Mouse (Mus musculus): ENCODE data around the gene Gm13698. TPM values are rescaled to one million over a fixed set of nuclear protein-coding genes. Genes with fewer than 3 reads are reported as not detected.
"Not testable (repeated sequence)": the region's sequence is repeated elsewhere in the genome, so short reads cannot be mapped to it uniquely, and the experiment has no call there.

Gm13698 gene
- not detected for polyA plus RNA-seq (2017; shearing (Covaris generic))

DNA sequence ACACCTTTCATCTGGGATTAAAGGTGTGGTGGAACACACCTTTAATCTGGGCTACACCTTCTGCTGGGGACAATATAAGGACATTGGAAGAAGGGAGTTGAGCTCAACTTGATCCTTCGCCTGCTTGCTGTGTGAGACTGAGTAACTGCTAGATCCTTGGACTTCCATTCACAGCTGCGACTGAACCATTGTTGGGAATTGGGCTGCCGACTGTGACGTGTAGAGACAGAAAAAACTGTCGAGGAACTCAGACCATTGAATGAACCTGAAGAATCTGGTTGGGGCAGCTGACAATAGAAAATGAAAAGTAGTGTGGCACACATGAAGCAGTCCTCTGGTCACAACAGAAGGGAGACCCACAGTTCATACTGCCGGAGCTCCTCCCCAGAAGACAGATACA, at the start of gene Gm13698:
Gene Gm13698, plus strand, starts transcription at position 301 of the 400 bp plus-strand sequence.
- ATAC-seq = not testable (repeated sequence)

DNA sequence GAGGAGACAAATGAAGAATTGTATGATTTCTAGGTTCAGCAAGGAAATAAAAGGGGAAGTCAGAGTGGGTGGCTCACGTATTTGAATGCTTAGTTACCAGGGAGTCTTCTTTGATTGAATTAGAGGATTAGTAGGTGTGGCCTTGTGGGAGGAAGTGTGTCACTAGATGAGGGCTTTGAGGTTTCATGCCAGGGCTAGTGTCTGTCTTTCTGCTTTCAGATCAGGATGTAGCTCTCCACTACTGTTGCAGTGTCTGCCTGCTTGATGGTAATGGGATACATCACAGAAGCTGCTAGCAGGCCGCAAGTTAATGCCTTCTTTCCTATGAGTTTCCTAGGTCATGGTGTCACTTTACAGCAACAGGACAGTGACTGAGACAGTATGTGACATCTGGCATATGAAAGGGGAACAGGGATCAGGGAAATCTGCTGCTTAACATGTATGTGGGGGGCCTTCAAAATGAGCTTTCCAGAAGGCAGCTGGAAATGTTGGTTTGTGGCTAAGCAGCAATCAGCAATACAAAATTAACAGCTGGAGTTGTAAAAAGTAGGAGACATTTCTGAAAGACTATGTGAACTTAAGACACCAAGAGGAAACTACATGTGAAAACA, 25.9 kb upstream of the Gm13698 start:
- ATAC-seq = peak; percentile 90

- ATAC-seq = peak; percentile 70
Observed at GRCm38 (mm10) chr2:83940931-83941361, 14.5 kb upstream of the Gm13698 start, which contains the start of gene Zswim2. Gene Zswim2 (minus strand): TSS chr2:83941228.

- ATAC-seq = peak; percentile 50
Observed at GRCm38 (mm10) chr2:83941378-83941777, 14.1 kb upstream of the Gm13698 start.

- ATAC-seq = no peak
Observed at GRCm38 (mm10) chr2:83941792-83942191, 13.7 kb upstream of the Gm13698 start.

DNA sequence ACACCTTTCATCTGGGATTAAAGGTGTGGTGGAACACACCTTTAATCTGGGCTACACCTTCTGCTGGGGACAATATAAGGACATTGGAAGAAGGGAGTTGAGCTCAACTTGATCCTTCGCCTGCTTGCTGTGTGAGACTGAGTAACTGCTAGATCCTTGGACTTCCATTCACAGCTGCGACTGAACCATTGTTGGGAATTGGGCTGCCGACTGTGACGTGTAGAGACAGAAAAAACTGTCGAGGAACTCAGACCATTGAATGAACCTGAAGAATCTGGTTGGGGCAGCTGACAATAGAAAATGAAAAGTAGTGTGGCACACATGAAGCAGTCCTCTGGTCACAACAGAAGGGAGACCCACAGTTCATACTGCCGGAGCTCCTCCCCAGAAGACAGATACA, 5.7 kb downstream of the Gm13698 start, which contains the start of gene Gm13693:
Gene Gm13693, plus strand, starts transcription at position 301 of the 400 bp plus-strand sequence.
- ATAC-seq = not testable (repeated sequence)

DNA sequence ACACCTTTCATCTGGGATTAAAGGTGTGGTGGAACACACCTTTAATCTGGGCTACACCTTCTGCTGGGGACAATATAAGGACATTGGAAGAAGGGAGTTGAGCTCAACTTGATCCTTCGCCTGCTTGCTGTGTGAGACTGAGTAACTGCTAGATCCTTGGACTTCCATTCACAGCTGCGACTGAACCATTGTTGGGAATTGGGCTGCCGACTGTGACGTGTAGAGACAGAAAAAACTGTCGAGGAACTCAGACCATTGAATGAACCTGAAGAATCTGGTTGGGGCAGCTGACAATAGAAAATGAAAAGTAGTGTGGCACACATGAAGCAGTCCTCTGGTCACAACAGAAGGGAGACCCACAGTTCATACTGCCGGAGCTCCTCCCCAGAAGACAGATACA, 11.5 kb downstream of the Gm13698 start, which contains the start of gene Gm13695:
Gene Gm13695, plus strand, starts transcription at position 301 of the 400 bp plus-strand sequence.
- ATAC-seq = not testable (repeated sequence)

- not testable (repeated sequence) for ATAC-seq
Observed at GRCm38 (mm10) chr2:83972823-83973222, 17.3 kb downstream of the Gm13698 start, which contains the start of gene Gm13696. Gene Gm13696 (plus strand): TSS chr2:83973123.

GRCm38 (mm10) chr2:83978633-83979032, 23.1 kb downstream of the Gm13698 start, which contains the start of gene Gm13694:
Gene Gm13694 (plus strand): TSS chr2:83978933.
- not testable (repeated sequence) for ATAC-seq

DNA sequence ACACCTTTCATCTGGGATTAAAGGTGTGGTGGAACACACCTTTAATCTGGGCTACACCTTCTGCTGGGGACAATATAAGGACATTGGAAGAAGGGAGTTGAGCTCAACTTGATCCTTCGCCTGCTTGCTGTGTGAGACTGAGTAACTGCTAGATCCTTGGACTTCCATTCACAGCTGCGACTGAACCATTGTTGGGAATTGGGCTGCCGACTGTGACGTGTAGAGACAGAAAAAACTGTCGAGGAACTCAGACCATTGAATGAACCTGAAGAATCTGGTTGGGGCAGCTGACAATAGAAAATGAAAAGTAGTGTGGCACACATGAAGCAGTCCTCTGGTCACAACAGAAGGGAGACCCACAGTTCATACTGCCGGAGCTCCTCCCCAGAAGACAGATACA, 28.9 kb downstream of the Gm13698 start, which contains the start of gene Gm13697:
Gene Gm13697, plus strand, starts transcription at position 301 of the 400 bp plus-strand sequence.
- ATAC-seq = not testable (repeated sequence)

DNA sequence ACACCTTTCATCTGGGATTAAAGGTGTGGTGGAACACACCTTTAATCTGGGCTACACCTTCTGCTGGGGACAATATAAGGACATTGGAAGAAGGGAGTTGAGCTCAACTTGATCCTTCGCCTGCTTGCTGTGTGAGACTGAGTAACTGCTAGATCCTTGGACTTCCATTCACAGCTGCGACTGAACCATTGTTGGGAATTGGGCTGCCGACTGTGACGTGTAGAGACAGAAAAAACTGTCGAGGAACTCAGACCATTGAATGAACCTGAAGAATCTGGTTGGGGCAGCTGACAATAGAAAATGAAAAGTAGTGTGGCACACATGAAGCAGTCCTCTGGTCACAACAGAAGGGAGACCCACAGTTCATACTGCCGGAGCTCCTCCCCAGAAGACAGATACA, 34.8 kb downstream of the Gm13698 start, which contains the start of gene Gm13691:
Gene Gm13691, plus strand, starts transcription at position 301 of the 400 bp plus-strand sequence.
- not testable (repeated sequence) for ATAC-seq

GRCm38 (mm10) chr2:83993639-83994255, 38.3 kb downstream of the Gm13698 start:
- ATAC-seq = peak; percentile 99

DNA sequence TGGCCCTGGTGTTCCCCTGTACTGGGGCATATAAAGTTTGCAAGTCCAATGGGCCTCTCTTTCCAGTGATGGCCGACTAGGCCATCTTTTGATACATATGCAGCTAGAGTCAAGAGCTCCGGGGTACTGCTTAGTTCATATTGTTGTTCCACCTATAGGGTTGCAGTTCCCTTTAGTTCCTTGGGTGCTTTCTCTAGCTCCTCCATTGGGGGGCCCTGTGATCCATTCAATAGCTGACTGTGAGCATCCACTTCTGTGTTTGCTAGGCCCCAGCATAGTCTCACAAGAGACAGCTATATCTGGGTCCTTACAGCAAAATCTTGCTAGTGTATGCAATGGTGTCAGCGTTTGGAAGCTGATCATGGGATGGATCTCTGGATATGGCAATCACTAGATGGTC, 39.0 kb downstream of the Gm13698 start:
- not testable (repeated sequence) for ATAC-seq

Other genes starting within 250 kb of the Gm13698 start
- gene Itgav, start 231.3 kb upstream of the Gm13698 start, polyA plus RNA-seq (2017; shearing (Covaris generic)) = 10 to 100 TPM; 63.4 to 80.2 (median 77.9) TPM
- 1 to 10 TPM in 1 of 3 experiments, under 1 TPM in 2; 0.25 to 1.0 (median 0.52) TPM for gene Fam171b, start 143.1 kb upstream of the Gm13698 start, polyA plus RNA-seq (2017; shearing (Covaris generic))
- gene Zswim2, start 14.5 kb upstream of the Gm13698 start, polyA plus RNA-seq (2017; shearing (Covaris generic)) = not detected
- gene Gm13693, start 5.8 kb downstream of the Gm13698 start, polyA plus RNA-seq (2017; shearing (Covaris generic)) = not detected
- gene Gm13695, start 11.6 kb downstream of the Gm13698 start, polyA plus RNA-seq (2017; shearing (Covaris generic)) = not detected
- gene Gm13696, start 17.4 kb downstream of the Gm13698 start, polyA plus RNA-seq (2017; shearing (Covaris generic)) = not detected
- not detected for gene Gm13694, start 23.2 kb downstream of the Gm13698 start, polyA plus RNA-seq (2017; shearing (Covaris generic))
- gene Gm13697, start 29.1 kb downstream of the Gm13698 start, polyA plus RNA-seq (2017; shearing (Covaris generic)) = not detected
- gene Gm13691, start 34.9 kb downstream of the Gm13698 start, polyA plus RNA-seq (2017; shearing (Covaris generic)) = not detected